Mouse (Mus musculus): ENCODE measurements around the gene Klhl20. TPM values are rescaled to one million over a fixed set of nuclear protein-coding genes. Genes with fewer than 3 reads are reported as not detected.

The Klhl20 gene
- polyA plus RNA-seq, 1 experiment from 2014 or later = 18.1 TPM

Other genes with a start within 250 kb of the Klhl20 start
- gene Rc3h1, start 225.1 kb downstream of the Klhl20 start, polyA plus RNA-seq (2015; fragmentation: Nextera tagmentation; extraction: Ambion mirVana) = 7.8 and 9.4 TPM in 2 replicates
- 2.3 and 5.5 TPM in 2 replicates for gene Serpinc1, start 152.9 kb downstream of the Klhl20 start, polyA plus RNA-seq (2015; fragmentation: Nextera tagmentation; extraction: Ambion mirVana)
- gene Zbtb37, start 96.7 kb downstream of the Klhl20 start, polyA plus RNA-seq (2015; fragmentation: Nextera tagmentation; extraction: Ambion mirVana) = 8.8 and 11.7 TPM in 2 replicates
- gene Dars2, start 60.9 kb downstream of the Klhl20 start, polyA plus RNA-seq (2015; fragmentation: Nextera tagmentation; extraction: Ambion mirVana) = 26.2 TPM in 2 replicates
- gene Cenpl, start 60.8 kb downstream of the Klhl20 start, polyA plus RNA-seq (2015; fragmentation: Nextera tagmentation; extraction: Ambion mirVana) = 36.1 and 36.2 TPM in 2 replicates
- 4.6 and 5.0 TPM in 2 replicates for gene Ankrd45, start 11.2 kb upstream of the Klhl20 start, polyA plus RNA-seq (2015; fragmentation: Nextera tagmentation; extraction: Ambion mirVana)
- gene Tex50, start 27.8 kb upstream of the Klhl20 start, polyA plus RNA-seq (2015; fragmentation: Nextera tagmentation; extraction: Ambion mirVana) = 0.59 and 0.63 TPM in 2 replicates
- 386 and 412 TPM in 2 replicates for gene Prdx6, start 119.7 kb upstream of the Klhl20 start, polyA plus RNA-seq (2015; fragmentation: Nextera tagmentation; extraction: Ambion mirVana)

Data from embryonic facial prominence, embryonic 13.5 days (tissue).